Mouse (Mus musculus) embryonic fibroblast, embryonic 13.5 days (primary cell): ENCODE data around the gene Serpine2. TPM values are rescaled to one million over a fixed set of nuclear protein-coding genes. Genes with fewer than 3 reads are reported as not detected.

Experiments
- H3K27ac ChIP-seq: 2 replicates; pipeline ENCODE4 v1.5.1; 2012; ENCODE audit warnings: low read length, control low read depth, inconsistent platforms; ENCODE audit not compliant: insufficient read depth
- H3K4me1 ChIP-seq: 2 replicates; pipeline ENCODE4 v1.6.1; 2011; ENCODE audit warnings: low read length; ENCODE audit not compliant: control insufficient read depth, insufficient read depth
- H3K4me3 ChIP-seq: 2 replicates; pipeline ENCODE4 v1.5.1; 2011; ENCODE audit warnings: mild to moderate bottlenecking, control low read depth, low read length; ENCODE audit not compliant: insufficient read depth
- CTCF ChIP-seq: IDR thresholded peaks from 2 replicates; pipeline ENCODE4 v1.5.1; 2011; ENCODE audit warnings: mild to moderate bottlenecking, control low read depth, low read length, moderate library complexity, borderline replicate concordance; ENCODE audit not compliant: insufficient read depth
- POLR2A ChIP-seq: IDR thresholded peaks from 2 replicates; pipeline ENCODE4 v1.6.1; 2011; ENCODE audit warnings: low read depth, mild to moderate bottlenecking, control low read depth, low read length, moderate library complexity
- polyA plus RNA-seq: library from polyadenylated mRNA; stranded (reverse); fragments of >200 nt; gene quantifications from 2 replicates; pipeline ENCODE4 v1.2.4, GENCODE M21; 2011; ENCODE audit warnings: low read depth; ENCODE audit not compliant: missing spikeins, insufficient read length

Gene Serpine2
- polyA plus RNA-seq, 1 experiment, result 313 TPM

DNA sequence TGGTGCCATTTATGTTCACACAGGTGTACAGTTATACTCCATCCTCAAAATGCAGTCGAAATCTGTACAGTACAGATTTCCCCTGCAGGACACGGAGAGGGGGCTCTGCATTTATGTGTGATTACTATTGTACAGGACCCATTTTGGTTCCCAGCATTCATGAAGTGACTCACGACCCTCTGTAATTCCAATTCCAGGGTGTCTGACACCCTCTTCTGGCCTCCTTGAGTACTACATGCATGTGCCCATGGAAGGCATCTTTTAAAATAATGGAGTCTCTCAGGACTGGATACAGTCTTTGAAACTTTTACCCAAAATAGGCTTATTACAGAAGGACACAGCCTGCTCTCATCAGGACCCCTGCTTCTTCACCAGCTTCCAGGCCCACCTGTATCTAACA is 78.5 kb downstream of the Serpine2 start:
- Histone ChIP-seq H3K4me3 (no peak overlapping the region), H3K27ac (no peak overlapping the region), H3K4me1 (no peaks in the 10 kb centered on the region)
- TF ChIP-seq POLR2A (no peak), CTCF (no peak)

- no peak overlapping the region for H3K4me3 ChIP-seq
- TF ChIP-seq POLR2A, result no peak
- no peak for TF ChIP-seq CTCF
- H3K27ac ChIP-seq, result no peak overlapping the region
- H3K4me1 ChIP-seq, result no peaks in the 10 kb centered on the region
Measured at GRCm38 (mm10) chr1:79778011-79778410, 83.0 kb downstream of the Serpine2 start.

- Histone ChIP-seq H3K4me3 (peak within 1 kb of the TSS; percentile 88), H3K4me1 (no peaks in the 10 kb centered on the region), H3K27ac (no peak within 1 kb of the TSS)
- TF ChIP-seq CTCF (no peak), POLR2A (peak; percentile 70)
Measured at GRCm38 (mm10) chr1:79775927-79776458, 85.0 kb downstream of the Serpine2 start, which contains the start of the genes Mrpl44 and Wdfy1. Gene Mrpl44 (plus strand): TSS chr1:79776018. Gene Wdfy1 (minus strand): TSS chr1:79776143.

DNA sequence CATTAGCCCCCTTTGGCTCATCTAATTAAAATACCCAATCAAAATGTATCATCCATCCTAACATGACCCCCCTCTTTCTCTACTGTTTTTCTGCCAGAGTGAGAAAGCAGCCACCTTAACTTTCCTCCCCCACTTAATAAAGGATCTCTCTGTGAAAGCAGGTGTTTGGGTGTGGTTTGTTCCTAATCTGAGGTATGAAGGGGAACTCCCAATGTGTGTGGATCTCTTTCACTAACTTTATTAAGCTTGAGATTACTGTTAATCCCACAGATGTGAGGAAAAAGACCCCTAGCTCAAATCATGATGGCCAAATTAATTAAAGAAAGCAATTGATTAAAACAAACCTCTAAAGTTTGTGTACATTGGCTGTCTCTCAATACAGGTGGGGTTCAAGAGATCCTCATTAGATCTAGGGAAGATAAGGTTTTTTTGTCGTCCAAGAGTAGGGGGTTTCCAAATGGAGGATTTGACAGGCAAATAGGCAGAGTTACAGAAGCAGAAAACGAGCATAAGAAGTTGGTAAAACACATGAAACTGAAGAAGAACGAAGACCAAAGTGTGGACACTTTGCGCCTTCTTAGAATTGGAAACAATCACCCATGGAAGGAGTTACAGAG is 86.7 kb downstream of the Serpine2 start:
- Histone ChIP-seq H3K4me3 (no peak overlapping the region), H3K27ac (no peak overlapping the region), H3K4me1 (no peaks in the 10 kb centered on the region)
- TF ChIP-seq CTCF (no peak), POLR2A (no peak)

- Histone ChIP-seq H3K27ac (no peak overlapping the region), H3K4me1 (no peaks in the 10 kb centered on the region), H3K4me3 (no peak overlapping the region)
- TF ChIP-seq POLR2A, result no peak
- TF ChIP-seq CTCF, result no peak
Measured at GRCm38 (mm10) chr1:79768231-79768630, 92.7 kb downstream of the Serpine2 start.

DNA sequence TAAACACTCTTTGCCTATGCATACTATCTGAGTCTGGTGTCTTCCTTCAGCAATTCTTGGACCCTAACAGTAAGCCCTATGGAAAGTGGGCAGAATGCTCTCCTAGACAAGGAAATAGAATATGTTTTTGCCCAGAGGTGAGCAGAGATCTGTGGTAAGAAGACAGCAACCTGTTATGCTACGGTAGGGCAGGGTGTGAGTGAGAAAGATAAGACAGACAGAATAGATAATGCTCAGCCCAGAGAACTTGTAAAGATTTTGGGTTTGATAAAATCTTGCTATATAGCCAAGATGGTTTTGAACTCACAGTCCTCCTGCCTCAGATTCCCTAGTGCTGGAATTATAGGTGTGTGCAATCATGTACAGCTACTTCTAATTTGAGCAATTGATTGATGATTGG is 96.5 kb downstream of the Serpine2 start:
- no peak for TF ChIP-seq POLR2A
- TF ChIP-seq CTCF, result no peak
- Histone ChIP-seq H3K4me1 (0 out of 2 replicates have a peak, but pooled peaks cover 3% of the 10 kb centered on the region), H3K27ac (no peak overlapping the region), H3K4me3 (no peak overlapping the region)

DNA sequence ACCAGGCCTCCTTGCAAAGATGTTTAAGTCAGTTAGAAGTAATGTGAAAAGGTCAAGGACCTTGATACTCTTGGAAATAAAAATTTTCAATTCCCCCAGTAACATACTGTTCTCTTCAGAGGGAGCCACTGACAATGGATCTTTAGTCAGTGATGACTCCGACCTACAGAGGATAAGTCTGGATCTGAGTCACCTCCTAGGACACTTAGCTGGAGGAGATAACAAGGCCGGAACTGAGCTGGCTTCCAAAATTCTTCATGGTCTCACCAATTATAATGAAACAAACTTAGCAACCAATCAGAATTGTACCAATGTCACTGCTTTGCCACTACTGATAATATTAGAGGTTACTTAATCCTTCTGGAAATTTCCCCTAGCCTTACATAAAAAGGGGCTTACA is 96.9 kb downstream of the Serpine2 start:
- Histone ChIP-seq H3K4me1 (0 out of 2 replicates have a peak, but pooled peaks cover 3% of the 10 kb centered on the region), H3K27ac (no peak overlapping the region), H3K4me3 (no peak overlapping the region)
- TF ChIP-seq POLR2A (no peak), CTCF (no peak)

- Histone ChIP-seq H3K4me1 (peaks cover 6% of the 10 kb centered on the region; the same call in 1 of the 2 replicates), H3K4me3 (no peak overlapping the region), H3K27ac (no peak overlapping the region)
- no peak for TF ChIP-seq POLR2A
- TF ChIP-seq CTCF, result no peak
Measured at GRCm38 (mm10) chr1:79762282-79763250, 98.4 kb downstream of the Serpine2 start.

GRCm38 (mm10) chr1:79761917-79762271 is 99.1 kb downstream of the Serpine2 start:
- H3K4me3 ChIP-seq, result peak overlapping the region; percentile 32
- TF ChIP-seq POLR2A (no peak), CTCF (no peak)
- no peak overlapping the region for H3K27ac ChIP-seq
- H3K4me1 ChIP-seq, result peaks cover 6% of the 10 kb centered on the region; the same call in 1 of the 2 replicates
